Mouse (Mus musculus) thymus, postnatal 36 days (tissue): ENCODE measurements at regions not wholly inside any gene's neighbourhood (a gene's known extent, or its start where the extent isn't known, plus 50 kb on each side); places are given as distances from the start of the nearest gene placed in this dataset.

Source experiments
- DNase-seq, 2 experiments: peaks; one replicate each; pipeline ENCODE4 v3.0.0; 2022; ENCODE audit warnings: mixed read lengths in 2 of 2

GRCm38 (mm10) chr9:115623948-115624347 is 285.3 kb upstream of the Gadl1 start:
- peak; percentile 56 to 67 for DNase-seq

- peak; percentile 48 to 66 for DNase-seq
Measured at GRCm38 (mm10) chr9:115624721-115625496, 284.3 kb upstream of the Gadl1 start.

- DNase-seq = no peak
Measured at GRCm38 (mm10) chr9:115627551-115627950, 281.7 kb upstream of the Gadl1 start.

- no peak for DNase-seq
Measured at GRCm38 (mm10) chr9:115637114-115637513, 272.1 kb upstream of the Gadl1 start.

GRCm38 (mm10) chr9:115640781-115641180 is 268.5 kb upstream of the Gadl1 start:
- peak; percentile 45 to 66 for DNase-seq

GRCm38 (mm10) chr9:115642032-115642431 is 267.2 kb upstream of the Gadl1 start:
- no peak for DNase-seq

GRCm38 (mm10) chr9:115644953-115645352 is 264.3 kb upstream of the Gadl1 start:
- DNase-seq = no peak

GRCm38 (mm10) chr9:115646226-115646625 is 263.0 kb upstream of the Gadl1 start:
- DNase-seq = no peak

- DNase-seq = no peak
Measured at GRCm38 (mm10) chr9:115651708-115652107, 257.5 kb upstream of the Gadl1 start.

- no peak for DNase-seq
Measured at GRCm38 (mm10) chr9:115653116-115653515, 256.1 kb upstream of the Gadl1 start.

GRCm38 (mm10) chr9:115654933-115655332 is 254.3 kb upstream of the Gadl1 start:
- no peak for DNase-seq

GRCm38 (mm10) chr9:115656538-115656937 is 252.7 kb upstream of the Gadl1 start:
- DNase-seq = no peak

- DNase-seq = peak in 1 of 2 experiments; percentile 29
Measured at GRCm38 (mm10) chr9:115656994-115657713, 252.1 kb upstream of the Gadl1 start.

- DNase-seq = no peak
Measured at GRCm38 (mm10) chr9:115658477-115658876, 250.8 kb upstream of the Gadl1 start.

GRCm38 (mm10) chr9:115660371-115660770 is 248.9 kb upstream of the Gadl1 start:
- DNase-seq = no peak

GRCm38 (mm10) chr9:115661834-115662425 is 247.3 kb upstream of the Gadl1 start:
- DNase-seq = no peak

GRCm38 (mm10) chr9:115665337-115666004 is 243.8 kb upstream of the Gadl1 start:
- no peak for DNase-seq

- DNase-seq = no peak
Measured at GRCm38 (mm10) chr9:115666530-115666929, 242.7 kb upstream of the Gadl1 start.

- DNase-seq = no peak
Measured at GRCm38 (mm10) chr9:115680703-115681576, 228.3 kb upstream of the Gadl1 start.

GRCm38 (mm10) chr9:115681841-115682240 is 227.4 kb upstream of the Gadl1 start:
- no peak for DNase-seq

- DNase-seq = no peak
Measured at GRCm38 (mm10) chr9:115683951-115684350, 225.3 kb upstream of the Gadl1 start.

- DNase-seq = no peak
Measured at GRCm38 (mm10) chr9:115686605-115687004, 222.7 kb upstream of the Gadl1 start.
